Mouse (Mus musculus) megakaryocyte, embryonic 14.5 days (primary cell): ENCODE data around the gene Rbks.

ENCODE experiments used
- FLI1 ChIP-seq: IDR thresholded peaks from 2 replicates; pipeline ENCODE4 v1.6.1; 2012; ENCODE audit warnings: low read length, inconsistent platforms, mixed read lengths
- GATA1 ChIP-seq: IDR thresholded peaks from 3 replicates; pipeline ENCODE4 v1.6.1; 2012; ENCODE audit warnings: mixed read lengths, low read length, inconsistent platforms, borderline replicate concordance

DNA sequence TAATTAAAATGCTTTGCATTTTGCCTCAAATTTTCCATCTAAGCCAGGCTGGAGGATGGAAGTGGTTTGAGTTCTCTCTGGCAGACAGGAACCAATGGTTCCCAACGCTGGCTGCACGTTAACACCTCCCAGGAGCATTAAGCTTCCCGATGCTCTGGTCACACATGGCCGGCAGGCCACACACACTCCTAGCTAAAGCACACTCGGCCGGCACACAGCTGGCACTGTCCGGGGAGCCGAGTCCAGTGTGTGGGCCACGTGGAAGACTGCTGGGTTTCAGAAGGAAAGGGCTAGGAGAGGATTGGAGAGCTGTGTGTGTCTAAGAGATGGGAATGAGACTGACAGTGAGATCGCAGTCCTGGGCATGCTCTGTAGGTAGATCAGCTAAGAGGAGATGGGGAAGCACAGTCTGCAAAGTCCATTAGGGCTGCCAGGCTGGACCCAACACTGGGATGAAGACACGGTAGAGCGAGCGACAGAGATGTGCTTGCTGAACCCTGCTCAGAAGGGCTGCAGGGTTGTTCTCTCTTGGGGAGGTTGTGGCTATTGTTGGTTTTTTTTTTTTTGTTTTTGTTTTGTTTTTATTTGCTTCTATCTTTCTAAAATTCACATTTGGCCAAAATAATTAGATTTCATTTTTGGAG lies 29.0 kb downstream of the Rbks start:
- TF ChIP-seq GATA1, result no peak
- TF ChIP-seq FLI1, result no peak
